Mouse (Mus musculus) left cerebral cortex, adult 2 months (tissue): ENCODE measurements at regions not wholly inside any gene's neighbourhood (a gene's known extent, or its start where the extent isn't known, plus 50 kb on each side); places are given as distances from the start of the nearest gene placed in this dataset.

Experiments used
- DNase-seq, 2 experiments: peaks; one replicate each; pipeline ENCODE4 v3.0.0; 2021 to 2022; ENCODE audit warnings: low spot score in 2 of 2, mixed read lengths in 1 of 2; ENCODE audit errors: extremely low spot score in 1 of 2
- H3K27ac ChIP-seq: fragments of 200-600 bp; 2 replicates; pipeline ENCODE4 v1.8.1; 2022
- H3K4me3 ChIP-seq: fragments of 200-600 bp; 2 replicates; pipeline ENCODE4 v1.8.1; 2022
- CTCF ChIP-seq: fragments of 200-600 bp; IDR thresholded peaks from 2 replicates; pipeline ENCODE4 v1.8.1; 2022; ENCODE audit warnings: antibody characterized with exemption, mild to moderate bottlenecking, moderate library complexity
- intact Hi-C: fragments of 180-260 bp; cut with DNase I; formaldehyde crosslinking; loops from one replicate; pipeline ENCODE4 v1.15.1; 2025

- intact Hi-C loops: no loop called here
- no peak for TF ChIP-seq CTCF
- DNase-seq: no peak
Observed at GRCm38 (mm10) chr2:159422281-159422937, 627.8 kb downstream of the Dhx35 start.

GRCm38 (mm10) chr2:159428201-159428600 is 633.6 kb downstream of the Dhx35 start:
- no peak for DNase-seq
- no peak for TF ChIP-seq CTCF
- Histone ChIP-seq H3K4me3 (no peak overlapping the region), H3K27ac (no peak overlapping the region)
- intact Hi-C loops: no loop called here

More at GRCm38 (mm10) chr2:159422281-159422937, 627.8 kb downstream of the Dhx35 start:
- Histone ChIP-seq H3K4me3 (no peak overlapping the region), H3K27ac (no peak overlapping the region)

GRCm38 (mm10) chr2:159430577-159431329 is 636.1 kb downstream of the Dhx35 start:
- TF ChIP-seq CTCF: no peak
- DNase-seq: no peak
- H3K27ac ChIP-seq: no peak overlapping the region
- H3K4me3 ChIP-seq: no peak overlapping the region
- intact Hi-C loops: no loop called here

GRCm38 (mm10) chr2:159438961-159439360 is 644.4 kb downstream of the Dhx35 start:
- Histone ChIP-seq H3K4me3 (no peak overlapping the region), H3K27ac (no peak overlapping the region)
- DNase-seq: no peak
- no peak for TF ChIP-seq CTCF
- intact Hi-C loops: no loop called here

- intact Hi-C loops: loop anchor here (5.0 to 10.0 kb wide), 2 partner anchors 924 to 1131 kb away; partner anchors contain the start of gene Mafb
- TF ChIP-seq CTCF: peak; percentile 65
- DNase-seq: peak; percentile 23 to 43
- Histone ChIP-seq H3K4me3 (no peak overlapping the region), H3K27ac (no peak overlapping the region)
Observed at GRCm38 (mm10) chr2:159443581-159443980, 649.0 kb downstream of the Dhx35 start.

- TF ChIP-seq CTCF: no peak
- Histone ChIP-seq H3K4me3 (no peak overlapping the region), H3K27ac (no peak overlapping the region)
- intact Hi-C loops: loop anchor here (10.0 kb wide), 1 partner anchor 1128 kb away; no protein-coding TSS in a partner anchor
- DNase-seq: no peak
Observed at GRCm38 (mm10) chr2:159446434-159446833, 651.8 kb downstream of the Dhx35 start.

GRCm38 (mm10) chr2:159446886-159447285 is 652.3 kb downstream of the Dhx35 start:
- Histone ChIP-seq H3K4me3 (no peak overlapping the region), H3K27ac (no peak overlapping the region)
- no peak for DNase-seq
- intact Hi-C loops: loop anchor here (10.0 kb wide), 1 partner anchor 1128 kb away; no protein-coding TSS in a partner anchor
- TF ChIP-seq CTCF: no peak

GRCm38 (mm10) chr2:159448976-159449375 is 654.4 kb downstream of the Dhx35 start:
- no peak overlapping the region for H3K27ac ChIP-seq
- no peak for TF ChIP-seq CTCF
- DNase-seq: no peak
- intact Hi-C loops: loop anchor here (10.0 kb wide), 1 partner anchor 1126 kb away; no protein-coding TSS in a partner anchor
- no peak overlapping the region for H3K4me3 ChIP-seq

- DNase-seq: no peak
- Histone ChIP-seq H3K27ac (no peak overlapping the region), H3K4me3 (no peak overlapping the region)
- intact Hi-C loops: no loop called here
- TF ChIP-seq CTCF: no peak
Observed at GRCm38 (mm10) chr2:159451439-159451838, 656.8 kb downstream of the Dhx35 start.

- intact Hi-C loops: no loop called here
- Histone ChIP-seq H3K4me3 (no peak overlapping the region), H3K27ac (no peak overlapping the region)
- no peak for TF ChIP-seq CTCF
- DNase-seq: no peak
Observed at GRCm38 (mm10) chr2:159481399-159482080, 686.9 kb downstream of the Dhx35 start.

- no peak for TF ChIP-seq CTCF
- no peak overlapping the region for H3K27ac ChIP-seq
- no peak for DNase-seq
- no peak overlapping the region for H3K4me3 ChIP-seq
- intact Hi-C loops: no loop called here
Observed at GRCm38 (mm10) chr2:159491090-159491489, 696.5 kb downstream of the Dhx35 start.

- intact Hi-C loops: no loop called here
- no peak overlapping the region for H3K4me3 ChIP-seq
- H3K27ac ChIP-seq: no peak overlapping the region
- no peak for DNase-seq
- TF ChIP-seq CTCF: no peak
Observed at GRCm38 (mm10) chr2:159498691-159499090, 704.1 kb downstream of the Dhx35 start.
